Mouse (Mus musculus) intestine, embryonic 15.5 days (tissue): ENCODE data around the gene Gdf11. TPM values are rescaled to one million over a fixed set of nuclear protein-coding genes. Genes with fewer than 3 reads are reported as not detected.

Experiments used
- ATAC-seq: fragments of 200-750 bp; cut with Nextera tagmentation; 2 replicates; pipeline ENCODE4 v1.8.0; 2017; ENCODE audit warnings: moderate TSS enrichment, moderate library complexity
- H3K27ac ChIP-seq: fragments of 300-500 bp; sonication (generic); 2 replicates; pipeline ENCODE4 v1.5.1; 2015; ENCODE audit warnings: mild to moderate bottlenecking, inconsistent platforms
- H3K27me3 ChIP-seq: fragments of 300-500 bp; sonication (generic); replicated peaks from 2 replicates; pipeline ENCODE4 v1.6.1; 2015; ENCODE audit warnings: inconsistent platforms
- H3K36me3 ChIP-seq: fragments of 300-500 bp; sonication (generic); 2 replicates; pipeline ENCODE4 v1.6.1; 2015; ENCODE audit warnings: inconsistent platforms
- H3K4me1 ChIP-seq: fragments of 300-500 bp; sonication (generic); replicated peaks from 2 replicates; pipeline ENCODE4 v1.6.1; 2015; ENCODE audit warnings: inconsistent platforms
- H3K4me2 ChIP-seq: fragments of 300-500 bp; sonication (generic); replicated peaks from 2 replicates; pipeline ENCODE4 v1.6.1; 2015; ENCODE audit warnings: mild to moderate bottlenecking, inconsistent platforms
- H3K4me3 ChIP-seq: fragments of 300-500 bp; sonication (generic); replicated peaks from 2 replicates; pipeline ENCODE4 v1.5.1; 2015; ENCODE audit warnings: inconsistent platforms
- H3K9ac ChIP-seq: fragments of 300-500 bp; sonication (generic); 2 replicates; pipeline ENCODE4 v1.6.1; 2015; ENCODE audit warnings: inconsistent platforms
- H3K9me3 ChIP-seq: fragments of 300-500 bp; sonication (generic); 2 replicates; pipeline ENCODE4 v1.6.1; 2016; ENCODE audit warnings: inconsistent platforms
- WGBS: fragments of 180-500 bp; shearing (Covaris S2); methylation state at CpG from one replicate; pipeline ENCODE4 v1.1.7; 2015; 5-methylcytosine and 5-hydroxymethylcytosine counted together
- polyA plus RNA-seq: library from polyadenylated mRNA; unstranded; fragments of >200 nt; fragmentation: Nextera tagmentation; extraction: Ambion mirVana; gene quantifications from 2 replicates; pipeline ENCODE4 v1.2.1, GENCODE M21; 2015

Gdf11 gene
- polyA plus RNA-seq, 1 experiment from 2014 or later: 3.9 TPM

- peak overlapping the region; percentile 26 for H3K4me3 ChIP-seq
- H3K4me1 ChIP-seq: peaks cover 21% of the 10 kb centered on the region
- H3K36me3 ChIP-seq: no peaks in the 10 kb centered on the region
- 0 out of 2 replicates have a peak, but pooled peaks have one; percentile 4 for ATAC-seq
- H3K9ac ChIP-seq: peak overlapping the region; percentile 28; the same call in 1 of the 2 replicates
- 1% methylated on average over 7 of the region's 7 CpGs for WGBS
- peak overlapping the region; percentile 48; the same call in 1 of the 2 replicates for H3K27ac ChIP-seq
- 0 out of 2 replicates have a peak, but pooled peaks cover 4% of the 10 kb centered on the region for H3K27me3 ChIP-seq
- peak overlapping the region; percentile 92 for H3K4me2 ChIP-seq
- H3K9me3 ChIP-seq: no peaks in the 10 kb centered on the region
Measured at GRCm38 (mm10) chr10:128888941-128889827, 2.3 kb downstream of the Gdf11 start.

- no peaks in the 10 kb centered on the region for H3K27me3 ChIP-seq
- WGBS: 87% methylated on average over 5 of the region's 5 CpGs
- H3K36me3 ChIP-seq: 0 out of 2 replicates have a peak, but pooled peaks cover 5% of the 10 kb centered on the region
- H3K9me3 ChIP-seq: no peaks in the 10 kb centered on the region
- H3K4me1 ChIP-seq: no peaks in the 10 kb centered on the region
- ATAC-seq: no peak
- H3K4me2 ChIP-seq: no peak overlapping the region
- H3K27ac ChIP-seq: no peak overlapping the region
- no peak overlapping the region for H3K9ac ChIP-seq
- no peak overlapping the region for H3K4me3 ChIP-seq
Measured at GRCm38 (mm10) chr10:128882067-128882466, 9.5 kb downstream of the Gdf11 start.

GRCm38 (mm10) chr10:128878811-128879210 lies 12.7 kb downstream of the Gdf11 start:
- 86% methylated on average over 2 of the region's 2 CpGs for WGBS

GRCm38 (mm10) chr10:128878291-128878690 lies 13.2 kb downstream of the Gdf11 start:
- Histone ChIP-seq H3K9me3 (no peaks in the 10 kb centered on the region), H3K4me1 (no peaks in the 10 kb centered on the region), H3K36me3 (peaks cover 18% of the 10 kb centered on the region), H3K27me3 (no peaks in the 10 kb centered on the region), H3K9ac (no peak overlapping the region), H3K4me2 (no peak overlapping the region), H3K4me3 (no peak overlapping the region), H3K27ac (no peak overlapping the region)
- no peak for ATAC-seq

More at GRCm38 (mm10) chr10:128878811-128879210, 12.7 kb downstream of the Gdf11 start:
- H3K36me3 ChIP-seq: peaks cover 14% of the 10 kb centered on the region
- H3K9ac ChIP-seq: no peak overlapping the region
- no peak overlapping the region for H3K4me3 ChIP-seq
- H3K4me1 ChIP-seq: no peaks in the 10 kb centered on the region
- no peaks in the 10 kb centered on the region for H3K9me3 ChIP-seq
- no peak overlapping the region for H3K27ac ChIP-seq
- ATAC-seq: no peak
- no peak overlapping the region for H3K4me2 ChIP-seq
- no peaks in the 10 kb centered on the region for H3K27me3 ChIP-seq

- H3K27me3 ChIP-seq: no peaks in the 10 kb centered on the region
- ATAC-seq: no peak
- 81% methylated on average over 3 of the region's 3 CpGs for WGBS
- no peaks in the 10 kb centered on the region for H3K9me3 ChIP-seq
- H3K9ac ChIP-seq: no peak overlapping the region
- H3K36me3 ChIP-seq: peaks cover 20% of the 10 kb centered on the region
- H3K4me2 ChIP-seq: no peak overlapping the region
- no peak overlapping the region for H3K4me3 ChIP-seq
- H3K4me1 ChIP-seq: no peaks in the 10 kb centered on the region
- no peak overlapping the region for H3K27ac ChIP-seq
Measured at GRCm38 (mm10) chr10:128870341-128870740, 21.2 kb downstream of the Gdf11 start.

- Histone ChIP-seq H3K4me2 (no peak overlapping the region), H3K27me3 (no peaks in the 10 kb centered on the region), H3K27ac (no peak overlapping the region), H3K9ac (no peak overlapping the region), H3K4me3 (no peak overlapping the region), H3K4me1 (no peaks in the 10 kb centered on the region), H3K9me3 (no peaks in the 10 kb centered on the region), H3K36me3 (peaks cover 11% of the 10 kb centered on the region)
- 91% methylated on average over 1 of the region's 1 CpGs for WGBS
- no peak for ATAC-seq
Measured at GRCm38 (mm10) chr10:128866518-128866917, 25.0 kb downstream of the Gdf11 start.

GRCm38 (mm10) chr10:128866042-128866441 lies 25.5 kb downstream of the Gdf11 start:
- no peak for ATAC-seq
- Histone ChIP-seq H3K36me3 (peaks cover 11% of the 10 kb centered on the region), H3K4me2 (no peak overlapping the region), H3K9me3 (no peaks in the 10 kb centered on the region), H3K4me3 (no peak overlapping the region), H3K27ac (no peak overlapping the region), H3K27me3 (no peaks in the 10 kb centered on the region), H3K9ac (no peak overlapping the region), H3K4me1 (no peaks in the 10 kb centered on the region)
- WGBS: 85% methylated on average over 3 of the region's 3 CpGs

GRCm38 (mm10) chr10:128861176-128861575 lies 30.3 kb downstream of the Gdf11 start:
- Histone ChIP-seq H3K36me3 (peaks cover 9% of the 10 kb centered on the region), H3K4me2 (no peak overlapping the region), H3K9me3 (no peaks in the 10 kb centered on the region), H3K4me1 (no peaks in the 10 kb centered on the region), H3K4me3 (no peak overlapping the region), H3K27me3 (no peaks in the 10 kb centered on the region), H3K9ac (no peak overlapping the region), H3K27ac (no peak overlapping the region)
- no peak for ATAC-seq

GRCm38 (mm10) chr10:128850339-128850738 lies 41.2 kb downstream of the Gdf11 start:
- 65% methylated on average over 3 of the region's 3 CpGs for WGBS
- H3K4me3 ChIP-seq: no peak overlapping the region
- no peaks in the 10 kb centered on the region for H3K4me1 ChIP-seq
- no peak overlapping the region for H3K4me2 ChIP-seq
- H3K9ac ChIP-seq: no peak overlapping the region
- no peaks in the 10 kb centered on the region for H3K9me3 ChIP-seq
- H3K27ac ChIP-seq: no peak overlapping the region
- no peaks in the 10 kb centered on the region for H3K27me3 ChIP-seq
- ATAC-seq: no peak
- peaks cover 5% of the 10 kb centered on the region; the same call in 1 of the 2 replicates for H3K36me3 ChIP-seq

GRCm38 (mm10) chr10:128848426-128848825 lies 43.1 kb downstream of the Gdf11 start:
- H3K4me1 ChIP-seq: no peaks in the 10 kb centered on the region
- H3K27me3 ChIP-seq: no peaks in the 10 kb centered on the region
- H3K9me3 ChIP-seq: no peaks in the 10 kb centered on the region
- ATAC-seq: no peak
- H3K4me3 ChIP-seq: no peak overlapping the region
- H3K36me3 ChIP-seq: peaks cover 5% of the 10 kb centered on the region; the same call in 1 of the 2 replicates
- no peak overlapping the region for H3K9ac ChIP-seq
- H3K4me2 ChIP-seq: no peak overlapping the region
- H3K27ac ChIP-seq: no peak overlapping the region
- WGBS: 57% methylated on average over 2 of the region's 2 CpGs

- ATAC-seq: no peak
Measured at GRCm38 (mm10) chr10:128846664-128847063, 44.9 kb downstream of the Gdf11 start.

GRCm38 (mm10) chr10:128845516-128845915 lies 46.0 kb downstream of the Gdf11 start:
- Histone ChIP-seq H3K9me3 (no peaks in the 10 kb centered on the region), H3K27ac (no peak overlapping the region), H3K36me3 (peaks cover 23% of the 10 kb centered on the region), H3K9ac (no peak overlapping the region), H3K4me1 (no peaks in the 10 kb centered on the region), H3K4me2 (no peak overlapping the region), H3K27me3 (no peaks in the 10 kb centered on the region), H3K4me3 (no peak overlapping the region)
- no peak for ATAC-seq
- WGBS: 58% methylated on average over 2 of the region's 2 CpGs

More at GRCm38 (mm10) chr10:128846664-128847063, 44.9 kb downstream of the Gdf11 start:
- H3K27me3 ChIP-seq: no peaks in the 10 kb centered on the region
- no peaks in the 10 kb centered on the region for H3K4me1 ChIP-seq
- no peak overlapping the region for H3K4me3 ChIP-seq
- H3K9ac ChIP-seq: no peak overlapping the region
- 91% methylated on average over 4 of the region's 4 CpGs for WGBS
- H3K9me3 ChIP-seq: no peaks in the 10 kb centered on the region
- no peak overlapping the region for H3K27ac ChIP-seq
- peaks cover 17% of the 10 kb centered on the region for H3K36me3 ChIP-seq
- H3K4me2 ChIP-seq: no peak overlapping the region

GRCm38 (mm10) chr10:128843260-128843659 lies 48.3 kb downstream of the Gdf11 start:
- Histone ChIP-seq H3K4me1 (no peaks in the 10 kb centered on the region), H3K9me3 (no peaks in the 10 kb centered on the region), H3K36me3 (peaks cover 25% of the 10 kb centered on the region), H3K4me3 (no peak overlapping the region), H3K27me3 (no peaks in the 10 kb centered on the region), H3K4me2 (no peak overlapping the region), H3K9ac (no peak overlapping the region), H3K27ac (no peak overlapping the region)
- WGBS: 87% methylated on average over 5 of the region's 5 CpGs
- ATAC-seq: no peak
